Mouse (Mus musculus) neural tube, embryonic 10.5 days (tissue): Measurements from ENCODE around the gene Tmbim6.
"Not testable (repeated sequence)": the region's sequence is repeated elsewhere in the genome, so short reads cannot be mapped to it uniquely, and the experiment has no call there.

Source experiments
- DNase-seq: peaks from one replicate; pipeline ENCODE4 v3.0.0-alpha.2; 2017; ENCODE audit warnings: low spot score; ENCODE audit errors: extremely low spot score

The Tmbim6 gene

DNA sequence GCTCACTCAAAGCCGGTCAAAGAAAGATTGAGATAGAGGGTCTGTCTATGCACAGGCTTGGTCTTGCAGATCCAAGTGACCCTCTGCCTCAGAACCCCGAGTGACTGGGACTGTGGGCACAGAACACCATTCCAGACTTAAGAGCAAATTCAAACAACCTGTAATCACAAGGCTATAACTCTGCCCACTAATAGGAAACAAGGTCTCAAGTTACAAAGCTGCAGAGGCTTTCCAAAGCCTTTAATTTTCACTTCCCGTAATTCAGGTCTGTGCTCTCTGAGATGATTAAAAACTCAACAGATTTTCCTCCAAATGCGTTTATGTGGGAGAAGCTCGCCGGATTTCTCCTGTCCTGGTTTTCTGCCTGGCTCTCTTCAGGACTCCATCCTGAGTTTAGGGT is 8.6 kb upstream of the Tmbim6 start:
- no peak for DNase-seq

- DNase-seq: not testable (repeated sequence)
Observed at GRCm38 (mm10) chr15:99386110-99386509, 6.6 kb upstream of the Tmbim6 start.

DNA sequence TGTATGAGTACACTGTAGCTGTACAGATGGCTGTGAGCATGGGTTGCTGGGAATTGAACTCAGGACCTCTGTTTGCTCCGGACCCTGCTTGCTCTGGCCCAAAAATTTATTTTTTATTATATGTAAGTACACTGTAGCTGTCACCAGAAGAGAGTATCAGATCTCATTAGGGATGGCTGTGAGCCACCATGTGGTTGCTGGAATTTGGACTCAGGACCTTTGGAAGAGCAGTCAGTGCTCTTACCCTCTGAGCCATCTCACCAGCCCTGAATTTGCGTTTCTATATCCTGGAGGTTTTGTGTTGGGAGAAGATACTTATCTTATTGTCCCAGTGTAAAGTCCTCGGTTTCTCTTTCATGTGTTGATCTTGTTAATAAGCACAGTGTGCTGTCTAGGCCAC is 5.9 kb upstream of the Tmbim6 start:
- no peak for DNase-seq

DNA sequence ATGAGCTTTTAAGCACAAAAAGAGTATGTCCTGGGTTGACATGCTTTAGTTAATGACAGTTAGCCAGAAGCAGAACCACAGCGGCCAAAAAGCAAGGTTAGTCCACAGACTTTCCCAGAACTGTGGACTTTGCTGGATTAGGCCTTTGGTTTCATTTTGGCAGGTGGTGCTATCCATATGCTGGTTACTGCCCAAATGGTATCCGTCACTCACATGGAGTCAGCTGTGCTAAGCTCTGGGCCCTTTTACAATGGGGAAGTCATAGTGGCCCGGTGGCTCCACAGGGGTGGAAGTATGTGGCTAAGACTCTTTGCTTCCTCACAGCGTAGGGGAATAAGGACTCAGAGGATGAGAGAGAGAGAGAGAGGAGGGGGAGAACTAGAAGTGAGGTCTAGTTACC is 4.7 kb upstream of the Tmbim6 start:
- DNase-seq: no peak

DNA sequence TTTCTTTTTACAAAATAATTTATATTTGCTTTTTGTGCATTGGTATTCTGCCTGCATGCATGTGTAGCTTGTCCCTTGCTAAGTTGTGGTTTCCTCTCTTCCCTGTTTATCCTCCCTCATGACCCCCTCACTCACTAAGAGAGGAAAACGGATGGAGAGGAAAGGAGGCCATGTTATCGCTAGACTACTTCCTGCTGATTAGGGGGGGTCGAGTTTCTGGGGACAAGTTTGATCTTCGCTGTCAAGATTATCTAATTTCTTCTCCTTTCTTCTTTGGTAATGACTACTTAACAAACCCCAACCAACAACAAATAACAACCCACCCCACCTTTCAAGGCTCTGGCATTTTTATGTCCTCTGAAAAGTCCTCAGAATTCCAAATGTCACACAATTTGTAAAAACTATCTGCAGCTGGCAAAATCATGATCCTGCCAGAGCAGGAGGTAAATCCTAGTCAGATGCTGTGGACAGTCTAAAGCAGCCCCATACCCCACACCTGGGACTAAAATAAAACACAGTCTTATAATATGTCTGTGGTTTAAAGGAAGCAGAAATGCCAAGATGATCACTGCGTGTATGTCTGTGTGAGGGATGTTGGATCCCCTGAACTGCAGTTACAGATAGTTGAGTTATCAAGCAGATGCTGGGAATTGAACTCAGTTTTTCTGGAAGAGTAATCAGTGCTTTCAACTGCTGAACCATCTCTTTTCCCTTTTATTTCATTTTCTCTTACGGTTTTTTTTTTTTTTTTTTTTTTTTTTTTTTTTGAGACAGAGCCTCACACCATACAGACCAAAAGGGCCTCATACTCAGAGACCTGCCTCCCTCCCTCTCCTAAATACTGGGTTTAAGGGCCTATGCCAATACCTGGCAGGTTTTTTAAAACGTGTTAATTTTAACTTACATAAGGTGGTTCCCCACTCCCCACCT is 1.9 kb upstream of the Tmbim6 start:
- no peak for DNase-seq

DNA sequence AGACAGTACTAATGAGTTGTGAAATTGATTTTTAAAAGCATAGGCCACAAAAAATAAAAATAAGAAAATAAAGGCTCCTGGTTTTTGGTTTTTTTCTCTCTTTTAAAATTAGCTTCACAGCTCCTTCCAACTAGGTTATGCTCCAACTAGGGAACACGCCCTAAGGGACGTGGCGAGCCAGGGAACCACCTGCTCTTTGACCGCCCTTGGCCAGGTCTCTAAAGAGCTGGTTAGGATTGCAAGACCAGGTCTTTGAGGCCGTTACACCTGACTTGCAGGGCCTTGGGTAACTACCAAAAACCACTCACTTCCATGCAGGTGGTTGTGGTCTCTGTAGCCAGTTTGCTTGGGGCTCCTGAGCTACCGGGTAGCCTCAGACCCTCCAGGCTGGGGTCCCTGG is 707 bp upstream of the Tmbim6 start:
- no peak for DNase-seq

DNA sequence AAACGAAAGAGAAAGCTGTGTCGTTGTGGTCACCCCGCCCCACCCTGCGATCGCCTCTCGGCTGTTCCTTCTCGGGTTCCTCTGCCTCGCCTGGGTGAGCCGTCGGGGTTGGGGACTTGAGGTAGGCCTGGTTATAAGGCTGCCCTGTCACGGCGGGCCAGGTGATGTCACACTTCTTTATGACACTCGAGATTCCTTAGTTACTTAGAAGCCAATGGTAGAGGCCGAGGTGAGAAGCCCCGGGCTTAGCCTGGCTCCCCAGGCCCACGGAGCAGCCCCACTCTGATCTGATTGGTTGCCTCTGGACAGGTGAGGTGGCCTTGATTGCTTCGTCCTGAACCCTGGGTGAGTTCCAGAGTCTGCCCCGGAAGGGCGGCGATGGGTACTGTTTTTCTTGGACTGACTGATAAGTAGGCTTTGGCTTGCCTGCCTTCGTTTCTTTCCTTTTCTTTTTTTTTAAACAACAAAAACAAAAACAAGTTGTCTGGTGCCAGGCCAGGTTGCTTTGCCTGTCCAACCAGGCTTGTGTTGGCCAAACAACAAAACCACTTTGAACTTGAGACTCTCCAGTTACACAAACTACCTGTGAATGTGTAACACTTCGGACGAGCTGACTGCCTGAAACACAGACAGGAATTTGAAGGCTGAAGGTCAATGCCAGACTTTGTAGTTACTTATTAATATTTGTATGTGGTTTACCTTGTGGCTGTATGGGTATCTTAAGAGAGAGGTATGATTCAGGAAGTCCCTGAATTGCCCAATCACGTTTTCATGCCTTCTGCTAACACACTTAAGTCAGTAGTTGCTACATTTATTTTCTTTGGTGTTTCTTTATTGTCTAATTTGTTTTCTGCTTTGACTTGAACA is 937 bp downstream of the Tmbim6 start:
- DNase-seq: no peak

DNA sequence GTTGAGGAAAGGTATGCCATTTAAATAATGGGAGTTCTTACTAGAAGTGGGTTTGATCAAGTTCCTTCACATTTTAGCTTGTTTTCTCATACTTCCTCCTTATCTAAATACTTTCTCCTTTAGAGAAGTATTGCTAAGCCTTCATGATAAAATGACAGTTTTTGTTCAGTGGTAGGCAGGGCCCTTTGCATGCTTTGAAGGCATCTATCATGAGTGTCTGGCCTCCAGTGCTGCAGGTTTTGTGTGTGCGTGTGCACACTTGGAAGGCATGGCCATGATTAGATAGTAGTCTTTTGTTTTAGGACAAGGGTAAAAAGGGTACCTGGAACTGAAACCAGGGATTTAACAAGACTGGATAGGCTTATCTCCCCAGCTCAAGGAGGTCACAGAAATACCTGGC is 3.8 kb downstream of the Tmbim6 start:
- DNase-seq: no peak

- no peak for DNase-seq
Observed at GRCm38 (mm10) chr15:99396875-99397274, 4.2 kb downstream of the Tmbim6 start.

GRCm38 (mm10) chr15:99397622-99398021 is 4.9 kb downstream of the Tmbim6 start:
- no peak for DNase-seq

- DNase-seq: no peak
Observed at GRCm38 (mm10) chr15:99399503-99400245, 7.0 kb downstream of the Tmbim6 start.

DNA sequence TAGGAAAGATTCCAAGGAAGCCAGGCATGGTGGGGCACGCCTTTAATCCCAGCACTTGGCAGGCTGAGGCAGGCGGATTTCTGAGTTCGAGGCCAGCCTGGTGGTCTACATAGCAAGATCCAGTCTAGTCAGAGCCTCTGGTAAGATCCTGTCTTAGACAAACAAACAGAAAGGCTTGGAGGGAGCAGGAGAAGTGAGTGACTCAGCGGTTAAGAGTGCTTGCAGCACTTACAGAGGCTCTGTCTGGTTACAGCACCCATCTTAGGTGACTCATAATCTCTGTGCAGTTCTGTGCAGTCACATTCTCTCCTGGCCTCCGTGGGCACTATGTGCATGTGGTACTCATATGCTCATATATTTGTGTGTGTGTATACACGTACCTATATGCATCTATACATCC is 7.9 kb downstream of the Tmbim6 start:
- DNase-seq: no peak

DNA sequence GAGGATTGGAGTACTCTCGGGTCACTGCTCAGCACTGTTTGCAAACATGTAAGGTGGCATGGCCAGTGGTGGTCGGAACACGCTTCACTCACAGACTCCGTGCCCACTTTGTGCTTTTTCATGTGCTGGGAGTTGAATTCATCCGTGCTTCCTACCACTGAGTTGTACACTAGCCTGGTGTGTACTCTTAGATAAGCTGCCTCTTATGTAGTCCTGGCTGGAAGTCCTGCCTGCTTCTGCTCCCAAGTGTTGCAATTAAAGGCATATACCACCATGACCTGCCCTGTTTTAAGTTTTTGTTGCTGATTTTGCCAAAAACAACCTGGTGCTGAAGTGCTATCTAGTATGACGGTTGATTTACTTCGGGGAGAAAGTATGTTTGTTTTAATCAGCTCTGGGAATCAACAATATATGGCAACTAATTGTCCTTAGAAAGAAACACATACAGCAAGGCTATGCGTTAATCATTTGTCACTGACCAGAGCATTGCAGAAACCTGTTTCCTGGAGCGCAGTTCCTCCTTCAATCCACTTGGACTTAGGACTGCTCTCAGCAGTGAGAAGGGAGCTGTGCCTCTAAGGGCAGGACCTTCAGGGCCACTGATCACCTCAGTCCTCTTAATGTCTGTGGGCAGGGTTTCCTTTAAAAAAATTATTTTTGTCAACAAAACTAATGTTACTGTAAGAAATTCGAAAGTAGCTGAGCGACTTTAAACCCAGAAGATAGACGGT is 10.6 kb downstream of the Tmbim6 start:
- no peak for DNase-seq

DNA sequence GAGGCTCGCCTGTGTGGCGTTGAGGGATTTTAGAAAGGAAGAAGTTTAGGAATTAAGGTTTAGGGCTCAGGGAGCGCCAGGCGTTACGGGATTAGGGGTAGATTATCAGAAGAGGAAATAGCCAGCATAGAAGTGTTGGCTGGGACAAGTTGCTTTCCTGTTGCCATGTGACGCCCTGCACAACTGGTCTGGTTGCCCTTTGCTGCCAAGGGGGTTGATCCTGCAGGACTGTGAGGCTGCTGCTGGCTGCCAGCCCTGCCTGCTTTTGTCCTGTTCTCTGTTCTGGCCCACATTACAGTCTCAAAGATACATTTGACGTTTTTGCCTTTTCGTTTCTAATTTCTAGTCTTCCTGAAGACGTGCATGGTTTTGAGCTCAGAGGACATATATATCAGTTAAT is 12.5 kb downstream of the Tmbim6 start:
- DNase-seq: no peak

DNA sequence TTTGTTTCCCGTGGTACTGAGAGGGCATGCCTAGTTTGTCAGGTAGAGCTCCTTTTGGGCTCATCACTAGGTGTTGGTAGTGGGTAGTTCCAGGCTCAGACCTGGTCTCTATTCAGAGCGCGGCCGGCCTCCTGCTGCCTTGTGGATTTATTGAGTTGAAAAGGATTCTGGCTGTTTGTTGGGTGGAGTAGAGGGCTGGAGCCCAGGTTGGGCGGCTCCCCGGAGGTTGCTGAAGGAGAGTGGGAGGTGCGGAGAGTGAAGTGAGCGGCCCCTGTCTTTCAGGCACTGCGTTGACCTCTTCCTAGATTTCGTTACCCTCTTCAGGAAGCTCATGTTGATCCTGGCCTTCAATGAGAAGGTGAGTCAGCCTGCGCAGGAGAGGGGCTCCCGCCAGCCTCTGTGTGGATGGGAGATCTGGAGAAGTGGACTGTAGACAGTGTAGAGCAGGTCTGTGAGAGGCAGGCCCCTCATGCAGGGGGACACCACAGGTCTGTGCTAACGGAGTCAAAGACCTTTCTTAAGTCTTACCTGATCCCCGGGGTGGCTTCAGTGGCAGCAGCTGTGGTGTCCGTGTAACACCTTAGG is 14.4 kb downstream of the Tmbim6 start:
- no peak for DNase-seq

DNA sequence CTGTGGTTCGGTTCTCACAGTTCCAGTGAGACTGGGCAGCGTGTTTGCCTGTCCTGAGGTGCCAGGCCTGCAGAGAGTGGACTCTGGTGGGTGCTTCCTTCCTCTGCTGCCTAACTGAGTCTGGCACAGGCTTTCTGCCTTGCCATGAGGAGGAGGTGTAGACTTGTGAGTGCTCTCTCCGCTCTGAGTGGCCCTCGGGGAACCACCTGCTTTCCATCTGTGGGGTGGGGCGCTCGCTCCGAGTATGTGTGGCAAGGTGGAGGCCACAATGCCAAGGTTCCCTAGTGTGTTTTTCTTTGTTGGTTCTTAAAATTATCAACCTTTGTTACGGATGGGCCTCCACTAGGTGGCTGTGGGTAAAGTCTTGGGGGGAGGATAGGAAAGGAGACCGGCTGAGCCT is 16.2 kb downstream of the Tmbim6 start:
- no peak for DNase-seq

DNA sequence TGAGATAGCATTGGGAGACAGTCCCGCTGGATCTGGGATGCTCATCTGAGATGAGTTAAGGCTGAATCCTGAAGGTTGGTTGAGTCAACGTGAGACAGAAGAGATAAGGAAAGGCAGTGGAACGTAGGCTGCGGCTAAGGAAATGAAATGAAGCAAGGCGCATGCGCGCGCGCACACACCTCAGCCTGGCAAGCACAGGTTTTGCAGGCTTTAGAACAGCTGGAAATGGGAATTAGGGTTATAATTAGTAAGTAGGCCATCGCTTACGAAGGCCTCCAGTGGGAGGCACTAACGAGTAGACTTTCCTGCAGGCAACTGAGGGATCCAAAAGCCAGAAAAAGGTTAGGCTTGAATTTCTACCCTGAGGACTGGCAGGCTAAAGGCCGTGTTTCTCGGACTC is 19.1 kb downstream of the Tmbim6 start:
- no peak for DNase-seq

DNA sequence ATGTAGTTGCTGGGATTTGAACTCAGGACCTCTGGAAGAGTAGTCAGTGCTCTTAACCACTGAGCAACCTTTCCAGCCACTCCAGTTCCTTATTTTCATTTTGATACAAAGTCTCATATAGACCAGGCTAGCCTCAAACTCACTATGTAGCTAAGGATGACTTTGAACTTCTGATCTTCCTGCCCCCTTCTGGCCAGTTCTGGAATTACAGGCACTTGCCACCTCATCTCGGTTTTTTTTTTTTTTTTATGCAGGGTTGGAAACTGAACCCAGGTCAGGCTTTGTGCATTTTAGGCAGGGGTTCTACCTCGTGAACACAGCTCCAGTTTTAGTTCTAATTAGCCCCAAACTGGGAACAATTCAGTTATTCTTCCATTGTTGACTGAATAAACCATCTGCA is 23.1 kb downstream of the Tmbim6 start:
- peak; percentile 45 for DNase-seq

GRCm38 (mm10) chr15:99416348-99416882 is 23.7 kb downstream of the Tmbim6 start:
- peak; percentile 65 for DNase-seq

DNA sequence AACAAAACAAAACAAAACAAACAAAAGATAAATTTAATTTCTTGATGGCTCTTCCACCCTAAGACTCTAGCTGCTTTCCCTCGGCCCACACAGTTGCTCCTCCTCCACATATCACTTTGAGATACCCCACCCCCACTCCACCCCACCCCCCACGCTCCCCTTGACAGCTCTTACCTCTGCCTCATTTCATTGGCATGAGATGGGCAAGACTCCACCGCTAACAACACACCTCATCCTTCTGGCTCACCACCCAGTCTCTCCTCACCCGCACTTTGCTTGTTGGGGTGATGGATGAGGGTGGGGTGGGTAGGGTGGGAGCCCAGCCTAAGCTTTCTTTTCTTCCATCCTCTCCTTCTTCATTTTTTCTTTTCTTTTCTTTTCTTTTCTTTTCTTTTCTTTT is 24.3 kb downstream of the Tmbim6 start:
- no peak for DNase-seq
